Mouse (Mus musculus) layer of hippocampus, adult 2 months (tissue): ENCODE results near the gene Plcb4. TPM values are rescaled to one million over a fixed set of nuclear protein-coding genes. Genes with fewer than 3 reads are reported as not detected.

Source experiments
- DNase-seq, 2 experiments: peaks; one replicate each; pipeline ENCODE4 v3.0.0; 2022; ENCODE audit warnings: low spot score in 2 of 2
- H3K27ac ChIP-seq: fragments of 200-600 bp; 2 replicates; pipeline ENCODE4 v1.8.1; 2022
- H3K4me3 ChIP-seq: fragments of 200-600 bp; 2 replicates; pipeline ENCODE4 v1.8.1; 2022; ENCODE audit warnings: mild to moderate bottlenecking
- CTCF ChIP-seq: fragments of 200-600 bp; conservative IDR thresholded peaks from 2 replicates; pipeline ENCODE4 v1.8.1; 2022; ENCODE audit warnings: antibody characterized with exemption, mild to moderate bottlenecking, moderate library complexity
- total RNA-seq, 2 experiments: library from RNA; stranded (reverse); gene quantifications; 2 replicates each; pipeline ENCODE4 v1.2.3; 2021

Gene Plcb4
- total RNA-seq, 2 experiments from 2014 or later: 20.9 to 21.0 TPM

DNA sequence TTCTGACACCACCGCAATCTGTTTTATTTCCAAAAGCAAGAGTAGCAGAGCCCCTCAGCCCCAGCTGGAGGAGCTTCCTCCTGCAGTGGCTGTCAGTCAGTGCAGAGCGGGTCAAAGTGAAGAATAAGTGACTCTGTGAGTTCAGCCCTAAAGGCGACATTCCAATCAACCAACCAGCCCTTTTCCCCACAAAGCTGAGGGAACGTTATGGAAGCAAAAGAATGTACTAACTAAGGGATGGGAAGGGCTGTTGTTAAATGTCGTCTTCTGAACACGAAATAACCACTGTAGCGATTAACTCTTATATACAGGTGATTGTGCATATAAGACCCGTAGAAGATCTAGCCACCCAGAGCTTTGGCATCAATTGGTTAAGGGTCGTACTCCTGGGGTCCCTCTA is 214.3 kb downstream of the Plcb4 start:
- no peak for DNase-seq
- TF ChIP-seq CTCF: no peak
- Histone ChIP-seq H3K4me3 (no peak overlapping the region), H3K27ac (no peak overlapping the region)

DNA sequence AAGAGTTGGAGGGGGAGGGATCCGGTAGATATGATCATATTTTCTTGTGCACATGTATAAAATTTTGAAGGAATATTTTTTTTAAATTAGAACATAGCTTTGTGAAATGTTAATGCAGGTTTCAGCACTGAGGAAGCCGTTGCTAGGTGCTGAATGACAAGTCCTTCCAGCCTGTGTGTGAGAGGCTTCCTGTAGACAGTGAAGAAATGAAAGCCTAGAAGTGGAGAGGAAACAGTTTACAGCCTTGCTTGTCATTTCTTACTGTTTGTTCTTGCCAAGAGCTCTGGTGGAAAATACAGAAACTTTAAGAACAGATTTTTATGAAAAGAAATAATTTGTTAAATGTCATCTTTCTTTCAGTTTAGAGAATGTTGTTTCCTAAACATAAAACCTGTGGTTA is 214.9 kb downstream of the Plcb4 start:
- H3K27ac ChIP-seq: no peak overlapping the region
- DNase-seq: no peak
- H3K4me3 ChIP-seq: no peak overlapping the region
- no peak for TF ChIP-seq CTCF

DNA sequence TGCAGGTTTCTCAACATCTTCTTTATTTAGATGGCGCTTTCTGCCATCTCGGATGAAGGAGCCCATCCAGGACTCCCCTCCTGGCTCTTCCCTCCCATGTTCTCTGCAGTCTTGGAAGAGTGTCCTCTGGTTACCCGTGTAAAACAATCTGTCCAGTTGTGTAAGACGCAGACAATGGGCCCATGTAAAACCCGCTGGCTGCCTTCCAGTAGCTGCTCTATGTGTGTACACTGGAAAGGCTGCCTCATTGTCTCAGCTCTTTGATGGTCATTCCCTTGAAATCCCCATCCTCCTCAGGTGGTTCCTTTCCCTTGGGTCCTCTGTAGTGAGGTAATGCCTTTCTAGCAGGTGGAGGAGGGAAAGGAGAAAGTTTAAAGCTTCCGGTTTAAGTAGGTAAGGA is 216.7 kb downstream of the Plcb4 start:
- Histone ChIP-seq H3K27ac (peak overlapping the region; percentile 49; the same call in 1 of the 2 replicates), H3K4me3 (no peak overlapping the region)
- DNase-seq: peak; percentile 19 to 38
- TF ChIP-seq CTCF: no peak

DNA sequence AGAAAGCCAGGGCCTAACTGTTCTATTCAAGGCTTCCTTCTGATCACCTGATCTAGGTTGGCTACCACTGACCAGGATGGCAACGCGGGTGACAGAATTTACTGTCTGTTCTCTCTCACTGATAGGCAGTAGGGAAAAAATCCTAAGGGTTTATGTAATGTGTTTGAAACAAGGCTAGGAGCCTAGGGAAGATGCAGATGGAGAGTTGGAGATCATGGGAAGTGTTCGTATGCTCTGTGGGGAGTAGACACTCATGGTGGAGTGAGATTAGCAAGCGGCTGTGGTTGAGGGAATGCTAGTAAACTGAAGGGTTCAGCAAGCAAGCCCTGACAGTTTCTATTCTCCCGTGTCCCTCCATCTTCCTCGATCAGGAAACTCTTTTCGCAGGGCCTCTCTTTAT is 220.5 kb downstream of the Plcb4 start:
- no peak for DNase-seq
- Histone ChIP-seq H3K4me3 (no peak overlapping the region), H3K27ac (no peak overlapping the region)
- no peak for TF ChIP-seq CTCF

DNA sequence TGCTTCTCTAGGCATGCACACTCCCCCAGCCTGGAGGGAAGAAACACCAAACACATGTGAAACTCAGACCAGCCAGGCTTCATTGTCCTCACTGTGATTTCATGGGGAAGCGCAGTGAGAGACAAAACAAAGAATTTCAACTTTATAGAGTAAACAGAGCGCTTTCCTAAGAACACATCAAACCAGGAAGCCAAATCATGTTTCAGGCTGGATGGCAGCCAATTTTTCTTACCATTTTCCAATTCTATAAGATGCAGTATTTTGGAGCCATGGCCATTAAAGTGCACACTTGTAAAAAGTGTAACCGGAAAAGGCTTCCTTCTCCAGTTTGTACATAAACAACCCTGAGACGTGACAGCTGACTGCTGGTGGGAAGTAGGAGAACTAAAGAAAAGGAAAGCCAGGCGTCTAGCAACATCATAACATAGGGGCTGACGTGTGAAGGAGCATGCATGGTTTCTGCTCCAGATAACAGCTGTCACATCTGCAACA is 221.5 kb downstream of the Plcb4 start:
- Histone ChIP-seq H3K27ac (no peak overlapping the region), H3K4me3 (no peak overlapping the region)
- no peak for DNase-seq
- no peak for TF ChIP-seq CTCF

DNA sequence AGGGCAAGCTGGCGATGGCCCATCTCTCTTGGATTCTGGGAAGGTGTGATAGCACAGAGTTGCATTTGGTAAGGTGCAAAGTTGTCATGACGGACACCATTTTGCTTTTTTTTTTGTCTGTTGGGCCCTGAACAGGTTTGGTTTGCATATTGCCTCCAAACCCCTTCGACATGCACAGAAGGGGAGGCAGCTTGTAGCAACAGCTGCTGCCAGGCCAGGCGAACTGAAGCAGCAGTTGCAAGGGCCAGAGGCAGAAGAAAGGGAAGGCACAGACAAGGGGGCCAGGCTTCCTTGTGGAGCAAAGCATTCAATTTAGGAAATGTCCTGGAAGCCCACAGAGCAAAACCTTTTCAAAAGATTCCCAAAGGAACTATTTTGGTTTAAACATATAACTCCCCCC is 224.5 kb downstream of the Plcb4 start:
- H3K4me3 ChIP-seq: no peak overlapping the region
- no peak for TF ChIP-seq CTCF
- DNase-seq: no peak
- no peak overlapping the region for H3K27ac ChIP-seq

DNA sequence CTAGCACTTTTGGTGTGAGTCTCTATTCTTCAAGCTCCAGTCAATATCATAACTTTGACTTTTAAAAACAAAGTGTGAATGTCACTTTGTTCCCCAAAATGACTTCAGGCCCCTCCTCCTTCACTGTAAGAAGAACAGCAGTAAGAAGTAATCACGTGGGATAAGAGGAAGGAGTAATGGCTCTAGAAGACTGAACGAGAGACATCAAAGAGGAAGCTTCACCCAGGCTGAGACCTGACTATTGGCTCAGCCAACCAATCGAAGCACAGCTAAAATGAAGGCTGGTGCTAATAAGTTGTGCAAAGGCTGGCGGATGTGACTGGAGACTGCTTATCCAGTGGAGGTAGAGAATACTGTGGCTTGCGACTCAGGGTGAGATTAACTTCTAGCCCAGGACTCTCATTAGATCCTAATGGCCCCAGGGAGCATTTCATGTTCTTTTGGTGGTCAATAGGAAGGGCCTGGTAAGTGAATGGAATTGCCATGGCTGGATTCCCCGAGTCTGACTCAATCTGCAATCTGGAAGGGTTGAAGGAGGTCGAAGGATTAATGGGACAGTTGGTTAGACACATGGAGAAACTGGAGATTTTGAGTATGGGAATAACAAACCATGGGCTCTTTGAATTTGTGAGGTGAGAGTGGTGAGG is 225.8 kb downstream of the Plcb4 start:
- H3K27ac ChIP-seq: no peak overlapping the region
- no peak for DNase-seq
- H3K4me3 ChIP-seq: no peak overlapping the region
- no peak for TF ChIP-seq CTCF

DNA sequence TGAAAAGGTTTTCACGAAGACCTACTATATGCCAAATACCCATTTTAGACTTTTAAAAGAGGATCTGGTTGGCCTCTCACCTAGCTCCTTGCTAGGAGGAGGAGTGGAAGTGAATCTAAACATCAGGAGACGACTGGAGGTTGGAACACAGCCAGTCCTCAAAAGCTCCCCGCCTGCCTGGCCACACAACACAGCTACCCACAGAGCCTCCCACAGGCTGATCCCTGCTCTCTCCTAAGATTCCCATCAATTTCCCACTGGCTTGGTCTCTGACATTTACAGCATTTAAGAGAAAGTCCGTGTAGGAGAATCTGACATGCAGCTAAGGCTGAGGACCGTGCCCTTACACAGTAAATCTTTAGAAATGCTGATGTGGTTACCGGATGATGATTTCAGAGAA is 226.8 kb downstream of the Plcb4 start:
- DNase-seq: no peak
- no peak overlapping the region for H3K27ac ChIP-seq
- no peak overlapping the region for H3K4me3 ChIP-seq
- no peak for TF ChIP-seq CTCF

DNA sequence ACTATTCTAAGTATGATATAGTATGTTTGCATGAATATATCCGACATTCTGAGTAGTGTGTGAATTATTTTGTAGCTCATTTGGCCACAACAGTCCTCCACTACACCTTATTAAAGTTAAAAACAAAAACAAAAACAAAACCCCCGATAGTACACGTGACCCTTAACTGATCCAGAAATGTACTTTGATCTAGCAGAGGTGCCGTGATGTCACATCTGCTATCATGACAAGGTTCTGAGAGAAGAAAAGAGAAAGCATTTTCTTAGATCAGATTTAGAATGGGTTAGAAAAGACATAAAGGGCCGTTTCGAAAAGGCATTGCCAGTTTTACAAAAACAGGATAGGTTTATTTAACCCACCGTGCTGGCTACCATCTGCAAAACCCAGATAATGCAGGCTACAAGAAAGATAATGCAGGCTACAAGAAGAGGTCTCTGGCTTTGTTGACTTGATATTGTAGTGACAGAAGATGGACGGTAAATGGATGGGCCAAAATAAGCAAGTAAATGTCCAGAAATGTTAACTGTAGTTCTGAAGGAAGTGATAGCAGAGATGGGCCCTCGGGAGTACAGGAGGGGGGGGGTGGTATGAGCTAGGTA is 227.4 kb downstream of the Plcb4 start:
- Histone ChIP-seq H3K4me3 (no peak overlapping the region), H3K27ac (no peak overlapping the region)
- no peak for TF ChIP-seq CTCF
- no peak for DNase-seq

DNA sequence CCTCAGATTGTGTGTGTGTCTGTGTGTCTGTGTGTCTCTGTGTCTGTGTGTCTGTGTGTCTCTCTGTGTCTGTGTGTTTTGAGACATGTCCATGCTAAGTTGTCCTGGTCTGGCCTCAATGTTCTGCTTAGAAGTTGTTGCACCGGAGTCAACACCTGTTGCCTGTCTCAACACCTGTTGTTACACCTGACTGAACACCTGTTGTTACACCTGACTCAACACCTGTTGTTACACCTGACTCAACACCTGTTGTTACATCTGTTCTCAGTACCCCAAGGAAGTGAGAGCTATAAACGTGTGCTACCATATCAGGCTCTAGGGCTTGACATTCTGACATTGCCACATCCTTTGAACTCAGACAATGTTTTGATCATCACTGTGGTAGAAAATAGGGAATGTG is 229.0 kb downstream of the Plcb4 start:
- Histone ChIP-seq H3K27ac (no peak overlapping the region), H3K4me3 (no peak overlapping the region)
- no peak for TF ChIP-seq CTCF
- DNase-seq: no peak

DNA sequence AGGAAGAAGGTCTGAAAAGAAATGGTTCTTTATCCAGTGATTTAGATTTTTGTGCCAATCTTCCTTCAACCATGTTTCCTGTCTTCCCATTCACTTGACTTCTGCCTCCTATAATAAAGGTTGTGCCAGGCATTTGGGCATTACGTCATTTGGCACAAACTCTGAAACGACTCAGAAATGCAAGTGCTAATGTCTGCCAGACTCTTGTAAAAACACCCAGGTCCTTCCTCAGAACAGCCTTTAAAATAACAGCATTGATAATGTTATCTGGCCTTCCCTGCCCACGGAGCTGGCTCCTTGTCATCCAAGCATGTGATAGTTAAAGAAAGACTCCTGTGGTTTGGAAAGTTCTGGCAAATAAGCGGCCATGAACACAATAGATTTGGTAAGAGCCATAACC is 229.4 kb downstream of the Plcb4 start:
- Histone ChIP-seq H3K27ac (no peak overlapping the region), H3K4me3 (no peak overlapping the region)
- no peak for TF ChIP-seq CTCF
- DNase-seq: no peak

DNA sequence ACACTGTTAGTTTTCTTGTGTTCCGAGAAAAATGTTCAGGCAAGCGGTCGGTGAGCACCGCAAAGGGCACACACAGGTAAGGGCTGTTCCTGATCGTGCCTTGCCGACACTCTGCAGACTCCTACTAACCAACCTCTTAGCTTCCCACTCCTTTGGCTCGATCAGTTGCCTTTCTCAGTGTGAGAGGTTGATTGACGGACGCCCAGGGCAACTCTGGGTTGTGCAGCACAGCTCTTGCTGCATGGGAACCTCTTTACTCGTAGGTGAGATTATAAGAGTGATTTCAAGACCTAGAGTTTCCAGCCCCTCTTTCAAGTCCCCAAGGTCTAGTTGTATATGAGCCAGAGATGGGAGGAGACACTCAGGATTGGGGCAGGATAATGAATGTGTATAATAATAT is 230.0 kb downstream of the Plcb4 start:
- H3K27ac ChIP-seq: no peak overlapping the region

DNA sequence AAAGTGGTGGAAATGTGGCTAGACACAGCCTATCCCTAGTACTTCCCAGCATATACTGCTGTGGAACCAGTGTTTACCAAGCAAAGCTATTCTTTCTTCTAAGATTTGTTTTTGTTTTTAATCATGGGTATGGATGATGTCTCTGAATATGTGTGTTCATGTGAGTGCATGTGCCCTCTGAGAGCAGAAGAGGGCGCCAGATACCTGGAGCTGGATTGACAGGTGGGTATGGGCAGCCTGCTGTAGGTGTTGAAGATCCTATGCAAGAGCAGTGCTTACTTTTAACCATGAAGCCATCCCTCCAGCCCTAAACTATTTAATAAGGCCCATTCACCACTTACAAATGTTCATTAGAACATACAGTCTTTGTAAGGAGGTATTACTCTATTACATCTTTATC is 231.3 kb downstream of the Plcb4 start:
- H3K27ac ChIP-seq: no peak overlapping the region
- no peak for DNase-seq
- H3K4me3 ChIP-seq: no peak overlapping the region
- TF ChIP-seq CTCF: peak; percentile 48

More for the DNA sequence above, 230.0 kb downstream of the Plcb4 start:
- H3K4me3 ChIP-seq: no peak overlapping the region
- DNase-seq: no peak
- TF ChIP-seq CTCF: no peak

DNA sequence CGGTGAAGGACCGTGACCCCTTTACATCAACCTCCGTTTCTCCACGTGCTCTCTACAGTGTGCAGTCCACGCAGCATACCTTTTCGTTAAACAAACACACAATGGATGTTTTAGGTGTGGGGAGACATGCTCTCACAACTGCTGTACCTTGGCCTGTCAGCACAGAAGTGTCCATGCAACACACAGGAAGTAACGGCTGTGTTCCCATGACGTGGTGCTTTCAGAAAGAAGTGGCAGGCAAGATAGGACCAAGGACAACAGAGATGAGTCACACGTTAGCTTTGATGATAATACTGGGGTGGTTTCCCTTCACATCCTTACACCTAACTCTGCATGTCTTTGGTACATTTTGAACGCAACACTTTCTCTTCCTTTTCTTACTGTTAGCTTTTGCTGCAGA is 232.3 kb downstream of the Plcb4 start:
- TF ChIP-seq CTCF: no peak
- H3K27ac ChIP-seq: no peak overlapping the region
- no peak for DNase-seq
- H3K4me3 ChIP-seq: no peak overlapping the region
